Mouse (Mus musculus) embryonic facial prominence, embryonic 14.5 days (tissue): ENCODE measurements around the gene Psmd2. TPM values are rescaled to one million over a fixed set of nuclear protein-coding genes. Genes with fewer than 3 reads are reported as not detected.
"Not testable (repeated sequence)": the region's sequence is repeated elsewhere in the genome, so short reads cannot be mapped to it uniquely, and the experiment has no call there.

Experiments used
- ATAC-seq: fragments of 200-750 bp; cut with Nextera tagmentation; 2 replicates; pipeline ENCODE4 v1.8.0; 2017; ENCODE audit warnings: low read depth, moderate number of reproducible peaks, moderate TSS enrichment
- DNase-seq: peaks from one replicate; pipeline ENCODE4 v3.0.0-alpha.2; 2015; ENCODE audit warnings: low spot score
- H3K27ac ChIP-seq: fragments of 300-500 bp; sonication (generic); replicated peaks from 2 replicates; pipeline ENCODE4 v1.5.1; 2014; ENCODE audit warnings: low read depth, mild to moderate bottlenecking, low read length, moderate library complexity
- H3K27me3 ChIP-seq: fragments of 300-500 bp; sonication (generic); replicated peaks from 2 replicates; pipeline ENCODE4 v1.6.1; 2014; ENCODE audit warnings: low read length; ENCODE audit not compliant: control insufficient read depth, insufficient read depth
- H3K36me3 ChIP-seq: fragments of 300-500 bp; sonication (generic); 2 replicates; pipeline ENCODE4 v1.6.1; 2014; ENCODE audit warnings: low read length, mixed read lengths; ENCODE audit not compliant: control insufficient read depth, insufficient read depth
- H3K4me1 ChIP-seq: fragments of 300-500 bp; sonication (generic); 2 replicates; pipeline ENCODE4 v1.6.1; 2014; ENCODE audit warnings: antibody characterized with exemption, low read length; ENCODE audit not compliant: control insufficient read depth, insufficient read depth
- H3K4me2 ChIP-seq: fragments of 300-500 bp; sonication (generic); 2 replicates; pipeline ENCODE4 v1.6.1; 2014; ENCODE audit warnings: low read depth, mild to moderate bottlenecking, low read length, moderate library complexity, mixed read lengths
- H3K4me3 ChIP-seq: fragments of 300-500 bp; sonication (generic); 2 replicates; pipeline ENCODE4 v1.5.1; 2014; ENCODE audit warnings: low read depth, mild to moderate bottlenecking, low read length
- H3K9ac ChIP-seq: fragments of 300-500 bp; sonication (generic); 2 replicates; pipeline ENCODE4 v1.6.1; 2014; ENCODE audit warnings: low read depth, mild to moderate bottlenecking, low read length, moderate library complexity, mixed read lengths
- H3K9me3 ChIP-seq: fragments of 300-500 bp; sonication (generic); 2 replicates; pipeline ENCODE4 v1.6.1; 2016; ENCODE audit warnings: low read length; ENCODE audit not compliant: control insufficient read depth
- WGBS: fragments of 180-500 bp; shearing (Covaris S2); extraction: QIAGEN DNeasy Blood & Tissue Kit; methylation state at CpG from one replicate; pipeline ENCODE4 v1.1.7; 2014; 5-methylcytosine and 5-hydroxymethylcytosine counted together
- polyA plus RNA-seq: library from polyadenylated mRNA; unstranded; fragments of >200 nt; fragmentation: Nextera tagmentation; extraction: Ambion mirVana; gene quantifications from 2 replicates; pipeline ENCODE4 v1.2.1, GENCODE M21; 2014

Psmd2 gene
- polyA plus RNA-seq, 1 experiment from 2014 or later = 278 TPM

DNA sequence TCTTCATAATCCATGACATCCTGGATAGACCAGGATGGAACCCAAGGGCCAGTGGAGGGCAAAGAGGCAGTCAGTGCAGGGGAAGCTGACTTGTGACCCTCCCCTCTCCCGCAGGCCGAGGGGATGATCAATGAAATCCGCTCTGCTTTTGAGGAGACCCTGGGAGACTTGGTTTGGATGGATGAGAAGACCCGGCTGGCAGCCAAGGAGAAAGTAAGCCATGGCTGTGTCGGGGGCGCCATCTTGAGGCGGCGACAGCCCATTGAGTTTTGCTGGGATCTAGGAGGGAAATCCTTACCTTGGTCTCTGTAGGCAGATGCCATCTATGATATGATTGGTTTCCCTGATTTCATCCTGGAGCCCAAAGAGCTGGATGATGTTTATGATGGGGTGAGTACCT, 9.3 kb upstream of the Psmd2 start:
- peak; percentile 74 for ATAC-seq
- 5% methylated on average over 8 of the region's 8 CpGs for WGBS

DNA sequence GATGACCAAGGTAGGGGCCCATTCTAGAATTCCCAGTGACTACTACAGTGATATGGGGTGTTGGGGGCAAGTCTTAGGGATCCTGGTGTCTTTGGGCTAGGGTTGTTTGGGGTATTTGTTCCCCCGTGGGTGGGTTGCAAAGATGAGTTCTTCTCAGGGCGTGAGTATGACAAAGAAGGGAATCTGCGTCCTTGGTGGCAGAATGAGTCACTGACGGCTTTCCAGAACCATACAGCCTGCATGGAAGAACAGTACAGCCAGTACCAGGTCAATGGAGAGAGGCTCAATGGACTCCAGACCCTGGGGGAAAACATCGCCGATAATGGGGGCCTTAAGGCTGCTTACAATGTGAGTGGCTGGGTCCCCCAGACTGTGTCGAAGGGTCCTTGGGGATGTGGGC, 7.5 kb upstream of the Psmd2 start:
- no peak for DNase-seq
- 93% methylated on average over 7 of the region's 7 CpGs for WGBS
- no peaks in the 10 kb centered on the region for H3K4me1 ChIP-seq

More for the DNA sequence above, 9.3 kb upstream of the Psmd2 start:
- no peaks in the 10 kb centered on the region for H3K4me1 ChIP-seq
- peak; percentile 73 for DNase-seq
- no peak overlapping the region for H3K9ac ChIP-seq
- no peak overlapping the region for H3K4me3 ChIP-seq
- H3K27me3 ChIP-seq = no peaks in the 10 kb centered on the region
- no peak overlapping the region for H3K4me2 ChIP-seq
- no peaks in the 10 kb centered on the region for H3K36me3 ChIP-seq
- H3K27ac ChIP-seq = no peak overlapping the region
- H3K9me3 ChIP-seq = no peaks in the 10 kb centered on the region

DNA sequence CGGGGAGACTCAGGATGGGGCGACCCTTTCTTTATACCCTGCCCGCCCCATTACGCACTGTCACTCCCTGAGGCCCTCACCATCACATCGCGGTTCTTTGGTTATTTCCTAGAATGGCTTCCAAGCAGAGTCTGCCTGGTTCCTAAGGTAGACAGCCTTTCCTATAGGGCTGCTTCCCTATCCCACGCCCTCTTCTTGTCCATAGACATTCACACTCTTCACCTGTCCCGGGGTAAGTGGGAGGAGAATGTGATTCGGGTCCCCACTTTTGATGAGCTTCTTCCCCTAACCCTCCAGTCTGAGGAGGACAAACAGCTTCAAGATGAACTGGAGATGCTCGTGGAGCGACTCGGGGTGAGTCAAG, 477 bp downstream of the Psmd2 start:
- H3K27ac ChIP-seq = peak overlapping the region; percentile 17; the same call in 1 of the 2 replicates

More for the DNA sequence above, 7.5 kb upstream of the Psmd2 start:
- H3K9ac ChIP-seq = no peak overlapping the region
- H3K36me3 ChIP-seq = no peaks in the 10 kb centered on the region
- no peaks in the 10 kb centered on the region for H3K9me3 ChIP-seq
- H3K4me2 ChIP-seq = no peak overlapping the region
- H3K4me3 ChIP-seq = no peak overlapping the region
- H3K27me3 ChIP-seq = no peaks in the 10 kb centered on the region
- H3K27ac ChIP-seq = no peak overlapping the region
- no peak for ATAC-seq

DNA sequence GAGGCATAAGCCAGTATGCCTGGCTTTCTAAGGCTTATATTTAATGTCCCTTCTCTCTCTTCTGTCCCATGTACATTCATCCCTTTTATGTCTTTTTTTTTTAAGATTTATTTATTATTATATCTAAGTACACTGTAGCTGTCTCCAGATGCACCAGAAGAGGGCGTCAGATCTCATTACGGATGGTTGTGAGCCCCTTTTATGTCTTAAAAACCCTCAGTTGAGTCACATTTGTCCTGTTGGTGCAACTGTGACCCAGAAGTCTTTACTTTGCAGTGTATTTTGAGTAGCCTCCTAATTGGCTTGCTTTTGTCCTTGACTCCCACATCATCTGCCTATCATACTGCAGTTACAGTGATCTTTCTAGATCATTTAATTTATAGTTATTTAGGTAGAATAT, 1.9 kb downstream of the Psmd2 start:
- Histone ChIP-seq H3K4me1 (peaks cover 8% of the 10 kb centered on the region), H3K36me3 (peaks cover 54% of the 10 kb centered on the region), H3K4me3 (no peak overlapping the region), H3K27ac (no peak overlapping the region), H3K27me3 (no peaks in the 10 kb centered on the region), H3K9ac (no peak overlapping the region), H3K9me3 (no peaks in the 10 kb centered on the region), H3K4me2 (no peak overlapping the region)
- 53% methylated on average over 2 of the region's 2 CpGs for WGBS
- DNase-seq (no peak), ATAC-seq (no peak)

More for the DNA sequence above, 477 bp downstream of the Psmd2 start:
- Histone ChIP-seq H3K36me3 (peaks cover 41% of the 10 kb centered on the region), H3K9ac (peak overlapping the region; percentile 90), H3K9me3 (no peaks in the 10 kb centered on the region), H3K4me3 (peak overlapping the region; percentile 90), H3K4me1 (peaks cover 8% of the 10 kb centered on the region), H3K27me3 (no peaks in the 10 kb centered on the region), H3K4me2 (peak overlapping the region; percentile 74)
- WGBS = 6% methylated on average over 12 of the region's 12 CpGs
- ATAC-seq (0 out of 2 replicates have a peak, but pooled peaks have one; percentile 7), DNase-seq (no peak)

DNA sequence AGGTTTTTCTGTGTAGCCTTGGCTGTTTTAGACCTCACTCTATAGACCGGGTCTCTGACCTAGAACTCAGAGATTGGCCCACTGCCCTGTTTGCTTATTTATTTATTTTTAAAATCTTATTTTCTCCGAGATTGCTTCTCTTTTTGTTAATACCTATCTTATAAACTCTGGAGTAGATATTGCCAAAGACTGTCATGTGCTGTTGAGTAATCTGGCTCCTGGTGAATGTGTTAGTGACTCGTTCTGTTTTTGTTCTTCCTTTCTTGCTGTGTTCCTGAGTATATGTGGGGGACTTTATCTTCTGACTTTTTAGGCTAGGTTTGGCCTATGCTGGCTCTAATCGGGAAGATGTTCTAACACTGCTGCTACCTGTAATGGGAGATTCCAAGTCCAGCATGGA, 6.2 kb downstream of the Psmd2 start:
- no peak overlapping the region for H3K9ac ChIP-seq
- peaks cover 98% of the 10 kb centered on the region for H3K36me3 ChIP-seq
- H3K27me3 ChIP-seq = no peaks in the 10 kb centered on the region
- no peak overlapping the region for H3K4me3 ChIP-seq
- H3K9me3 ChIP-seq = no peaks in the 10 kb centered on the region
- DNase-seq (no peak), ATAC-seq (no peak)
- peaks cover 4% of the 10 kb centered on the region; the same call in 1 of the 2 replicates for H3K4me1 ChIP-seq
- WGBS = 94% methylated on average over 4 of the region's 4 CpGs
- no peak overlapping the region for H3K4me2 ChIP-seq
- no peak overlapping the region for H3K27ac ChIP-seq

DNA sequence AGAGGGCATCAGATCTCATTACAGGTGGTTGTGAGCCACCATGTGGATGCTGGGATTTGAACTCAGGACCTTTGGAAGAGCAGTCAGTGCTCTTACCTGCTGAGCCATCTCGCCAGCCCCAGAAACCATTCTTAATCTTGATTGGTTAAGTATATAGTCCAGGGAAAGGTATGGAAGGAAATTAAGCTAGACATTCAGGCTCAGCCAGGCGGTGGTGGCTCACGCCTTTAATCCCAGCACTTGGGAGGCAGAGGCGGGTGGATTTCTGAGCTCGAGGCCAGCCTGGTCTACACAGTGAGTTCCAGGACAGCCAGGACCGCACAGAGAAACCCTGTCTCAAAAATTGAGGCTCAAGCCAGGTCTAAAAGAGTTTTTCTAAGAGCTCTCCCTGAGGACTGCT, 16.6 kb downstream of the Psmd2 start, which contains the start of gene Eif4g1:
Gene Eif4g1 (plus strand): TSS at position 301 of the 400 bp plus-strand sequence.
- not testable (repeated sequence) for H3K27me3 ChIP-seq, H3K9ac ChIP-seq, H3K4me2 ChIP-seq, ATAC-seq, H3K27ac ChIP-seq, DNase-seq, H3K4me1 ChIP-seq, H3K9me3 ChIP-seq, H3K4me3 ChIP-seq
- peaks cover 15% of the 10 kb centered on the region for H3K36me3 ChIP-seq
- 98% methylated on average over 4 of the region's 6 CpGs for WGBS

DNA sequence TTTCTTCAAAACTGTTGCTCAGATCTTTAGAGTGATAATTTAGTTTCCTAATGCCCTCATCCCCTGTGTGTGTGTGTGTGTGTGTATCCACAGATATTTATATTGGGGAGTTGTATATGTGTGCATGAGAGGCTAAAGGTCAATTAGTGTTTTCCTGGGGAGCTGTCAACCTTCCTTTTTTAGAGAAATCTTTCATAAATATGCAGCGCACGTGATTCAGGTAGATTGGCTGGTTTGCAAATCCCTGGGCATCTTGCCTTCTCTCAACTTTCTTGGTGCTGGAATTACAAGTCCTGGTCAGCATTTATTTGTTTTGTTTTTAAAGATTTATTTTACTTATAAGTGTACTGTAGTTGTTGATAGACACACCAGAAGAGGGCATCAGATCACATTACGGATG, 18.8 kb downstream of the Psmd2 start:
- Histone ChIP-seq H3K27me3 (no peaks in the 10 kb centered on the region), H3K36me3 (peaks cover 14% of the 10 kb centered on the region), H3K27ac (no peak overlapping the region), H3K9me3 (no peaks in the 10 kb centered on the region), H3K4me1 (peaks cover 13% of the 10 kb centered on the region; the same call in 1 of the 2 replicates), H3K4me2 (no peak overlapping the region), H3K4me3 (no peak overlapping the region), H3K9ac (no peak overlapping the region)
- 75% methylated on average over 3 of the region's 3 CpGs for WGBS
- ATAC-seq (no peak), DNase-seq (no peak)

DNA sequence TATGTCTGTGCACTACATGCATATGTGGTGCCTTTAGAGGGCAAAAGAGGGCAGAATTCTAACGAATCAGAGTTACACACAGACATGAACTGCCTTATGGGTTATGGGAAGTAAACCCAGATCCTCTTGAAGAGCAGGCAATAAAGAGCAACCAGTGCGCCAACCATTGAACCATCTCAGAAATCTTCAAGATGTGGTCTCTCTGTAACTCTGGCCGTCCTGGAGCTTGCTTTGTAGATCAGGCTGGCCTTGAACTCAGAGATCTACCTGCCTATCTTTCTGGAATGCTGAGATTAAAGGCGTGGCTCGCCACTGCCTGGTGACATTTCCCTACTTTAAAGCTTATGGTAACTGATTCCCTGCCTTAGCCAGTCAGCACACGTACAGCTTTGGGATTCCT, 20.4 kb downstream of the Psmd2 start:
- H3K9me3 ChIP-seq = no peaks in the 10 kb centered on the region
- peaks cover 13% of the 10 kb centered on the region; the same call in 1 of the 2 replicates for H3K4me1 ChIP-seq
- ATAC-seq (no peak), DNase-seq (no peak)
- peak overlapping the region; percentile 98 for H3K4me2 ChIP-seq
- H3K27me3 ChIP-seq = no peaks in the 10 kb centered on the region
- H3K27ac ChIP-seq = 0 out of 2 replicates have a peak overlapping the region, but pooled peaks have one; percentile 16
- H3K9ac ChIP-seq = no peak overlapping the region
- WGBS = 24% methylated on average over 6 of the region's 6 CpGs
- peak overlapping the region; percentile 95 for H3K4me3 ChIP-seq
- peaks cover 30% of the 10 kb centered on the region for H3K36me3 ChIP-seq

DNA sequence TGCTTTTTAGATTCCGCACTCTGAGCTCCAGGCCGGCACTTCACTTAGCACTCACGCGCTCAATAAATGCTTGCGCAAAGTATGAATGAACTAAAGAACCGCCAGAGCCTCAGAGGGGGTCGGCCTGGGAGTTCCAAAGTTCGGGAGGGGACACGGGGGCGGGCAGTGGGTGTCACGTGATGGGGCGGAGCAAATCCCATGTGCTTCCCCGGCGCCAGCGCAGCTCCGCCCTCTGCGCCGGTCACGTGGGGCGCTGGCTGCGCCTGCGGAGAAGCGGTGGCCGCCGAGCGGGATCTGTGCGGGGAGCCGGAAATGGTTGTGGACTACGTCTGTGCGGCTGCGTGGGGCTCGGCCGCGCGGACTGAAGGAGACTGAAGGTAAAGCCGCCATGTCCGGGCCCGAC, 21.0 kb downstream of the Psmd2 start:
- under 1% methylated on average over 25 of the region's 38 CpGs for WGBS
- peak; percentile 97 for DNase-seq
- Histone ChIP-seq H3K27me3 (no peaks in the 10 kb centered on the region), H3K36me3 (peaks cover 36% of the 10 kb centered on the region), H3K27ac (peak overlapping the region; percentile 95), H3K4me1 (peaks cover 13% of the 10 kb centered on the region; the same call in 1 of the 2 replicates), H3K4me3 (peak overlapping the region; percentile 95), H3K4me2 (peak overlapping the region; percentile 98), H3K9me3 (no peaks in the 10 kb centered on the region), H3K9ac (peak overlapping the region; percentile 91)
- ATAC-seq = peak; percentile 96
